Mouse (Mus musculus) thymus, postnatal 0 days (tissue): ENCODE measurements around the gene Rpl13. TPM values are rescaled to one million over a fixed set of nuclear protein-coding genes. Genes with fewer than 3 reads are reported as not detected.
"Not testable (repeated sequence)": the region's sequence is repeated elsewhere in the genome, so short reads cannot be mapped to it uniquely, and the experiment has no call there.

Experiments
- DNase-seq: peaks from one replicate; pipeline ENCODE4 v3.0.0-alpha.2; 2015; ENCODE audit warnings: low spot score
- polyA plus RNA-seq: library from polyadenylated mRNA; unstranded; fragments of >200 nt; fragmentation: Nextera tagmentation; extraction: Ambion mirVana; gene quantifications from 2 replicates; pipeline ENCODE4 v1.2.1, GENCODE M21; 2015

Gene Rpl13
- 1,818 and 1,880 TPM in 2 replicates for polyA plus RNA-seq

DNA sequence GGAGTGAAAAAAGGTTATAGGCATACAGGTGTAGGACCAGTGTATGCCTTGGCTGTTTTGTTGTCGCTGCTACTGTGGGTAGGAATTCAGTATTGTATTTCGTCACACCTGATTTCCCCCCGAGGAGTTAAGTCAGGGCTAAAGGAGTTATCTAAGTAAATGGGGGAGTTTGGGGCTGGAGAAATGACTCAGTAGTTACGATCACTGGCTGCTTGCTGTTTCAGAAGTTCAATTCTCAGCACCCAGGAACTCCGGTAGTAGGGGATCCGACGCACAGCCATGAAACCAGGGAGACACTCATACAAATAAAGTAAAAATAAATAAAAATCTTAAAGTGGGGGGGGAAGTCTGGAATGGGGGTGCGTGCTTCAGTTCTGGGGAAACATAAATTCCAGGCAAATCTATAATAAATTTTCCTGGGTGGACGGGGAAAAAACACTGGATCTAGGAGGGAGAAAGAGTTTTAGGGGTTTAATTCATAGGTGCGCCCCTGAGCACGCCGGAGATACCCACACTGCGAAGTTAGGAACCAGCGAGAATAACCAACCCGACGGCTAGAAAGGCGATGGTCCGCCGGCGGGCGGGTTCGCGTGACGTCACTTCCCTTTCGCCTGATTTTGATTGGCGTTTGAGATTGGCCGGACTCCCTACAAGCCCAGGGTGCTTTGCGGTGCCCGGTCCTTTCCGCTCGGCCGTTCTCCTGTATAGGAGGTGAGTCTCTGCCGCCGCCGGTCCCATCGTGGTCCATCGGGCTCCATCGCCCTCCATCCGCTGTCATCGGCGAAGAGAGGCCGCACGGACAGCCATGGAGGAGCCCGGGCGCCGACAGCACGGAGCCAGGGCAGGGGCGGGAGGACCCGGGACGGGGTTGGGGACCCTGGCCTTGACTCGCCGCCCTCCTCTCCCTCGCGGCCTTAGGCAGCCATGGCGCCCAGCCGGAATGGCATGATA is at the start of gene Rpl13:
Rpl13 (plus strand) TSS at position 616 of the 951 bp plus-strand sequence.
- peak; percentile 93 for DNase-seq

DNA sequence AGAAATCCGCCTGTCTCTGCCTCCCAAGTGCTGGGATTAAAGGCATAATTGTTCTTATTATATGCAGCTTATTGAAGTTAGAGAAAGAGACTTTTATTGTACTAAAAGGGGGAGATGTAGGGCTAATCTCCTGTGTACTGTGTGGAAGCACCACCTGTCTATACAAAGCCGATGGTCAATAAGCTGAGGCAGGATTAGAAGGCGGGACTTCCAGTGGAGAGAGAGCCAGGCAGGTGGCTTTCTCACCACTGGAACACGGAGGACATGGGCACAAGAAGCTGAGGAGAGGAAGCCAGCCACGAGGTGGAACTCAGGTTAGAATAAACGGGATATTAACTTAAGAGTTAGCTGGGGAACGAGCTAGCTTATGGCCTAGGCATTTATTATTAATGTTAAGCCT is 39.4 kb upstream of the Rpl13 start, which contains the start of gene Spg7:
Spg7 (plus strand) TSS at position 222 of the 400 bp plus-strand sequence.
- no peak for DNase-seq

DNA sequence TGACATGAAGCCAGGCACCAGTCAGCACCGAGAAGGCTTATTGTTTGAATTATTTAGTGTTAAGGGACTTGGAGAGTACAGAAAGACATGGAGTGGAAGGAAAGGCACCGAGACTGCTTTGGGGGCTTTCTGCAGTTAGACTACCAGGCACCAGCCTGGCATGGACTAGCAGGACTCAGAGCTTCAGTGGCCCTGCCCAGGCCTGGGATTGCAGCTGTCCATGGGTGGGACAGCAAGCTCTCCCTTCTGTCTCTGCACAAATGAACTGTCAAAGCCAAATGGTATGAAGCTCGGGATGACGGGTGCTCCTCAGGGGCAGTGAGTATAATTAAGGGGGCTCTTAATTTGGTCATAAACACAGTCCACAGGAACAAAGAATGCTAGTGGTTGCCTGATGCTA is 38.1 kb upstream of the Rpl13 start:
- no peak for DNase-seq

- no peak for DNase-seq
These were observed 37.3 kb upstream of the Rpl13 start for GRCm38 (mm10) chr8:123064809-123065213.

DNA sequence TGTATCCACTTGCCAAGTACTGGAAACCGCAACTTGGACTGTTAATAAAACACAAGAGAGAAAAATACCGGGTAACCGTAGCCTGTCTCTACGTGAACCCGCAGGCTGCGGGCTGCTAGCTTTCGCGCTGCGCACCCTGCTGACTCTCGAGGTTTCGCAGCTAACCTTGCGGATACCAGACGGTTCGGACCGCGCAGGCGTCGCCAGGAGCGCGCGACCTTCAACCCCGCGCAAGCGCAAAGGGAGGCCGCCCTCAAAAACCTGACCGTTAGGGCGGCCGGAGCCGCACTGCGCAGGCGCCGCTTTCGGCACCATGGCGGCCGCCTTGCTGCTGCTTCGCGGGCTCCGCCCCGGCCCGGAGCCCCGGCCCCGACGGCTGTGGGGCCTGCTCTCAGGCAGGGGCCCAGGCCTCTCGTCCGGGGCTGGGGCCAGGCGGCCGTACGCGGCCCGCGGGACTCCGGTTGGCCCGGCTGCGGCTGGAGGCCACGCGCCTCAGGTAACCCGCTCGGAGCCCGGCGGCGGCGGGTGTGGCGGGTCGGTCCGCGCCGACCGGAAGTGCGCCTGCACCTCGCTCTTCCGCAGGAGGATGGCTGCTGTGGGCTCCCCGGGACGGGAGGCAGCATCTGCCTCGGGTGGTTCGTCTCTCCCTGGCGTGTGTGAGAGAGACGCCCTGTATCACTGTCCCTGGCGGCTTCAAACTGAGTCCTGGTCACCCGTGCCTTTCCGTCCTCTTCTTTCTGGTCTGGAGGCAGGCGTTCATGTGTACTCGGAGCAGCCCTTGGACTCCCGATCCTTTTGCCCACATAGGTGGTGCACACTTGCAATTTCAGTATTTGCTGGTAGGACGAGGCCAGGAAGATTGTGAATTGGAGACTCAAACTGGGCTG is 36.7 kb upstream of the Rpl13 start:
- DNase-seq: peak; percentile 97

DNA sequence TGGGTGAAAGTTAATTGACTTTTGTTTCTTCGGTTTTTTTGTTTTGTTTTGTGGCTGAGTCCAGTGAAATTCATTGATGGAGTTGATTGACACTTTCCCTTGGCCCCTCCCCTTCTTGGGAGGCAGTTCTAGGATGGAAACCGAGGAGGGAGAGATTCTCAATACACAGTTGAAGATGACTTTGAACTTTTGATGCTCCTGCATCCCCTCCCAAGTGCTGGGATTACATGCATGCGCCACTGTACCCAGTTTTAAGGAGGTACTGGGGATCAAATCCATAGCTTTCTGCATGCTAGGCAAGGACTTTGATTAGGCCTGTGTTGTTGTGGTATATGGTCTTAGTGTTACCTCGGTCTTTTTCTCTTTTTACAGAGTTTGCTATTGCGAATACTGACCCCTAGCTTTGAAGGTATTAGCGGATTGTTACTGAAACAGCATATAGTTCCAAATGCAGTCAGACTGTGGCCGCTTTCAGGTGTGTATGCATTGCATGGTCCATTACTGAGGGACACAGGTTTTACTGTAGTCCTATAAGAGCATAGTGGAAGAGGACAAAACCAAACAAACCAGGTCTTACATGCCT is 36.0 kb upstream of the Rpl13 start:
- DNase-seq: no peak

DNA sequence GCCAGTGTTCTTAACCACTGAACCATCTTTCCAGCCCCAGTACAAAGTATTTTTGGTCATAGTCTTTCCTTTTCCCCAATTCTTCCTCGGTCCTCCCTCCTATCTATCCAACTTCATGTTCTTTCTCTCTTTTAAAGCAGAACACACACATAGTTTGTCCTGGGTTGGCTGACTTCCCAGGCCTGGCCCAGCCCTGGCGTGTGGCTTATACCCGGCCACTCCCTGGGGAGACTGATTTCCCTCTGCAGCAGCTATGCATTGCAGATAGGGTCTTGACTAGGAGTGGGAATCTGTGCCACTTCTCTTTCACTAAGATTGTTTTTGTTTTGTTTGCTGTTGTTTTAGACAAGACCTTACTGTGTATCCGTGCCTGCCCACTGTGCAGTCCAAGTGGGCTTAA is 31.0 kb upstream of the Rpl13 start:
- DNase-seq: no peak

GRCm38 (mm10) chr8:123077213-123077612 is 24.9 kb upstream of the Rpl13 start:
- no peak for DNase-seq

DNA sequence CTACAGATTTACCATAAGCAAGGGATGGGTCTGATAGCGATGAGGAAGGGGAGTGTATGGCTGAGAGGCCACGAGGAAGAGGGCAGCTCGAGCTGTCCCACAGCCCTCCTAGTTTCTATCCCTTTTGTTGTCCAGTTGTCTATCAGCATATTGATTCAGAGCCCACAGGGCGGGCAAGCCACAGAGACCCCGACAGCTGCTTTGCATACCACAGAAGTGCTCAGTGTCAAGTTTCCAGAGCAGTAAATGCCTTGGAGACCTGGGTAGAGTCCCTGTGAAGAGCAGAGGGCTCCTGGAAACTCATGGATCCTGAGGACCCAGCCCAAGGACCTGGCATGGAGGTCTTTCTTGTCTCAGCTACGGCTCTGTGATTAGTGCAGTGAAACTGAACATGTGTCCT is 19.2 kb upstream of the Rpl13 start:
- DNase-seq: no peak

DNA sequence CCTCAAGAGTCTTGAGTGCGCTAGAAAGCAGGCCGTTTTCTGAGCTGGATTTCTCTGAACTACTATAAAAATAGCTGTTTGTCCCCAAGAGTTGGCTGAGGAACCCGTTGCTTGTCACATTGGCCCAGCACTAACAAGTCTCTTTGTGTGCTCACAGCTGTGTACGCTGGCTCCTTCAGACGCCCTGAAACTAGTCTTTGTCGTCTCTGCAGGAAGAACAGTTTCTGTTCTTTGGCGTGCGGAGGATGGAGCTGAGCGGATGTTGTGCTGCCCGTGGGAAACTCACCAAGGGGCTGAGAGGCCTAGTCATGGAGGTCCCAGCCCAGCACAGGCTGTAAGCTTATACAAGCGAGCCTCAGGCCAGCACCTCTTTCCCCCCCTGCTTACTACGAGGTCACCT is 18.5 kb upstream of the Rpl13 start:
- no peak for DNase-seq

- DNase-seq: no peak
These were observed 14.9 kb upstream of the Rpl13 start for GRCm38 (mm10) chr8:123087289-123087688.

GRCm38 (mm10) chr8:123097216-123097615 is 4.9 kb upstream of the Rpl13 start:
- DNase-seq: no peak

DNA sequence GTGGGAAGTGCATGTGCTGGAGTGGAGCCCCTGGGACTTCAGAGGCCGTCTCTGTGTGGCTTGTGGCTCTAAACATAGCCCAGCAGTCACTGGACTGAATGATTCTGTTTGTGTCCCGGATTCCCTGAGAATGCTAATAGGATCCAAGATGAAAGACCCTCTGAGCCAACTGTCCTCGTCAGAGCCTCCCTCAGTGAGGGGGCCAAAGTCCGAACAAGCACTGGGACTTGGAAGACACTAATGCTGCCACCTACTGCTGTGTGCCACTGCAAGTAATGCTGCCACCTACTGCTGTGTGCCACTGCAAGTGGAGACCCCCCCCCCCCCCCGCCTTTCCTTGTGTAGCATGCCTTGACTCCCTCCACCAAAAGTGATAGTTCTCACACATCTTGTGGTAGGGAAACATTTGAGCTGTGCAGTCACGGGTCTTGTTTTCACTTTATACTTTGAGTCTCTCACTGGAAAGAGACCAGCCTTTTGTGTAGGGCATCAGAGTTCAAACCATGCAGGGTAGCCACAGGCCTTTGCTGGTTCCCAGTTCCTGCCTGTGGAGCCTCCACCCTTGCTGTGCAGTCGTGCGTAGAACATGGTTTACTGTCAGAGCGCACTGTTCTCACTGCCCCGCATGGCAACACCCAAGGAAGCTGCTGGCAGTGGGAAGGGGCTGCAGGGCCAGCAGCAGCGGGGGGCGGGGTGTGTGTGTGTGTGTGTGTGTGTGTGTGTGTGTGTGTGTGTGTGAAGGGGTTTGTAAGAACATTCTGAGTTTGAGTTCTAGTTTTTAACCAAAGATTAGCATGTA is 4.2 kb upstream of the Rpl13 start:
- DNase-seq: no peak

DNA sequence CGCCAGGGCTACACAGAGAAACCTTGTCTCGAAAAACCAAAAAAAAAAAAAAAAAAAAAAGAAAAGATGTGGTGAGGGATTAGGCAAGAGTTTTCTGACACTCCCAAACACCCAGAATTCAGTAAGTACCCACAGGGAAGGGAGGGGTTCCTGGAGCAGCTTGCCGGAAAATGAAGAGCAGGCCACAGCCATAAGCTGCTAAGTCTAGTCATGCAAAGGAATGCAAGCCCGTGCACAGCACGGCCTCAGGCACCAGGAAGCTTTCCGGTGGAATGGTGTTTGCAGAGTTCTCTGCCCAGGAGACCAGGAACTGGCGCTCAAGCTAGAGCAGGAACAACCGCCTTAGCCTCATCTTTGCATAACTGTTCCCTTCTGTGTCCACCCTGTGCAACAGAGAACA is 1.9 kb upstream of the Rpl13 start:
- DNase-seq: no peak

DNA sequence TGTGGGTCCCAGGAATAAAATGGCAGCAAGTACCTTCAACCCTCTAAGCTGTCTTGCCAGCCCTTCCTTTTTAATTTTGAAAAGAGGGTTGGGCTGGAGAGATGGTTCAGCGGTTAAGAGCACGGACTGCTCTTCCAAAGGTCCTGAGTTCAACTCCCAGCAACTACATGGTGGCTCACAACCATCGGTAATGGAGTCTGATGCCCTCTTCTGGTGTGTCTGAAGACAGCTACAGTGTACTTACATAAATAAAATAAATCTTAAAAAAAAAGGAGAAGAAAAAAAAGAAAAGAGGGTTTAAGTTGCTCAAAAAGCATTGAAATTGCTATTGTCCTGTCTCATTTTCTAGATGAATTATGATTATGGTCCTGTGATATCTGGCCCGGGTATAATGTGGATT is 906 bp upstream of the Rpl13 start:
- DNase-seq: no peak

DNA sequence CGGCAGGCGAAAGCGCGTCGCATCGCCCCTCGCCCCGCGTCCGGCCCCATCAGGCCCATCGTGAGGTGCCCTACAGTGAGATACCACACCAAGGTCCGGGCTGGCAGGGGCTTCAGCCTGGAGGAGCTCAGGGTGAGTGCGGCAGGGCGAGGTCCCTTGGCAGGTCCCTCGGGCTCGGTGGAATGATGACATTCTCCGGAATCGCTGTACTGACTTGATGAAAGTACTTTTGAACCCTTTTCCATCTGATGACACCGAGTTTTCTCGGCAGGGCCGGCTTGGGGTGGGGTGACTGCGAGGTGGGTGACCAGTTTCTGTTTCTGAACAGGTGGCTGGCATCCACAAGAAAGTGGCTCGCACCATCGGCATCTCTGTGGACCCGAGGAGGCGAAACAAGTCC is 705 bp downstream of the Rpl13 start:
- DNase-seq: not testable (repeated sequence)

- DNase-seq: no peak
These were observed 1.1 kb downstream of the Rpl13 start for GRCm38 (mm10) chr8:123103285-123103684.

DNA sequence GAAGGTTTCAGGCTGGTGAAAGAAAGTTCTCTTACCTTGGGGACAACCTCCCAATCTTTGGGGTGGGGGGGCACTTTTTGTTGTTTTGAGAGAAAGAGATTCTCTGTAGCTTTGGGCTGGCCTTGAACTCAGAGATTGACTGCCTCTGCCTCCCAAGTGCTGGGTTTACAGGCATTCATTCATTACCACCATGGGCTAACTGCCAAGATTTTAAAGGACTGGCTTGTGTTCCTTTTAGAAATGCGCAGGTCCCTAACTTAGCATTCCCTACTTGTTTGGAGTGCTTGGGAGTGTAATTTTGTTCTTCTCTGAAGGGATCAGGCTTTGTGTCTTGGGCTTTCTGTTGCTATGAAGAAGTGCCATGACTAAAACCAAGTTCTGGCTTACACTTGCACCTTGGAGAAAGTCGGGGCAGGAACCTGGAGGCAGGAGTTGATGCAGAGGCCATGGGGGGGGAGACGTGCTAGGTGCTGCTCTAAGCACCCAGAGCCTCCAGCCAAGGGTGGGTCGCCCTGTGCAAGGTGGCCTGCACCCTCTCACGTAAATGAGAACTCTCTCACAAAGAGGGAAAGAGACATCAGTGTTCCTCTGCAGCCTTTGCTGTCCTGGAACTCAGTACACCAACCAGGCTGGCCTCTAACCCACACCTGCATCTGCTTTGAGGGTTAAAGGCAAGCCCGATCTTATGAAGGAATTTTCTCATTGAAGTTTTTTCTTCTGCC is 2.1 kb downstream of the Rpl13 start:
- DNase-seq: no peak

GRCm38 (mm10) chr8:123105553-123106326 is 3.6 kb downstream of the Rpl13 start:
- DNase-seq: peak; percentile 68
